Mouse (Mus musculus) T-helper 2 cell (primary cell): Measurements from ENCODE around the gene Nfix.

ENCODE experiments used
- in situ Hi-C: fragments of 300-600 bp; cut with MboI, MseI; formaldehyde crosslinking; loops from one replicate; pipeline ENCODE4 v1.15.1; 2025; ENCODE audit warnings: high pct_unique_total_duplicates

Nfix gene

GRCm38 (mm10) chr8:84798446-84799135 lies 1.6 kb downstream of the Nfix start:
- in situ Hi-C loops: no loop called here

- in situ Hi-C loops: no loop called here
Observed at GRCm38 (mm10) chr8:84797971-84798370, 2.2 kb downstream of the Nfix start.

- in situ Hi-C loops: no loop called here
Observed at GRCm38 (mm10) chr8:84797256-84797797, 2.8 kb downstream of the Nfix start.

- in situ Hi-C loops: no loop called here
Observed at GRCm38 (mm10) chr8:84794486-84794885, 5.7 kb downstream of the Nfix start.

- in situ Hi-C loops: no loop called here
Observed at GRCm38 (mm10) chr8:84793791-84794485, 6.2 kb downstream of the Nfix start.

- in situ Hi-C loops: no loop called here
Observed at GRCm38 (mm10) chr8:84793134-84793533, 7.0 kb downstream of the Nfix start.

- in situ Hi-C loops: no loop called here
Observed at GRCm38 (mm10) chr8:84792429-84792947, 7.7 kb downstream of the Nfix start.

- in situ Hi-C loops: no loop called here
Observed at GRCm38 (mm10) chr8:84790537-84790936, 9.6 kb downstream of the Nfix start.

GRCm38 (mm10) chr8:84789855-84790486 lies 10.2 kb downstream of the Nfix start:
- in situ Hi-C loops: no loop called here

GRCm38 (mm10) chr8:84789345-84789744 lies 10.8 kb downstream of the Nfix start:
- in situ Hi-C loops: no loop called here

GRCm38 (mm10) chr8:84788896-84789295 lies 11.2 kb downstream of the Nfix start:
- in situ Hi-C loops: no loop called here

GRCm38 (mm10) chr8:84787523-84788302 lies 12.4 kb downstream of the Nfix start:
- in situ Hi-C loops: no loop called here

- in situ Hi-C loops: no loop called here
Observed at GRCm38 (mm10) chr8:84786801-84787467, 13.2 kb downstream of the Nfix start.

- in situ Hi-C loops: no loop called here
Observed at GRCm38 (mm10) chr8:84785756-84786677, 14.1 kb downstream of the Nfix start.

GRCm38 (mm10) chr8:84785506-84785755 lies 14.7 kb downstream of the Nfix start:
- in situ Hi-C loops: no loop called here

GRCm38 (mm10) chr8:84784681-84785505 lies 15.3 kb downstream of the Nfix start:
- in situ Hi-C loops: no loop called here

GRCm38 (mm10) chr8:84783919-84784581 lies 16.1 kb downstream of the Nfix start:
- in situ Hi-C loops: no loop called here

- in situ Hi-C loops: no loop called here
Observed at GRCm38 (mm10) chr8:84783198-84783918, 16.8 kb downstream of the Nfix start.
